Mouse (Mus musculus): ENCODE measurements around the gene Txnrd1. TPM values are rescaled to one million over a fixed set of nuclear protein-coding genes. Genes with fewer than 3 reads are reported as not detected.

Gene Txnrd1
- polyA plus RNA-seq (2015; fragmentation: Nextera tagmentation; extraction: Ambion mirVana), result 44.1 and 46.1 TPM in 2 replicates

DNA sequence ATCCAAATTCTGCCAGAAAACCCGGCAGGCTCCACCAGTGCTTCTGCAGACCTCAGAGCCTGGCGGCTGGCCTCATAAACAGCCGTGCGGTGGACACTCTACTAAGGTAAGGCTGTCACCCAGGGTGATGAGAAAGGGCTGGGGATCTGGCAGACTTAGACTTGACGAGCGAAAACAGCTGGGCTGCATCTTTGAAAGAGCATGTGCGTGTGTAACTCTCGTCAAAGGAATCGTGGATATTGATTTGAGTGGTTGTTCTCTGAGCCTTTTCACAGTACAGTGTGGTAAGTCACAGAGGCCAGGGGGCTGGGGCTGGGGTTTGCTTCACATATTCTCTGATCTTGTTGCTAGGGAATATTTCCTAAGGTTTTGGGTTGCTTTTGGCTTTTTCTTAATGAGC lies at the start of gene Txnrd1:
Gene Txnrd1 (plus strand): TSS at position 26 of the 400 bp plus-strand sequence.
- ATAC-seq (ENCODE audit: low read depth), result no peak
- no peaks in the 10 kb centered on the region for H3K9me3 ChIP-seq (replicated peaks; ENCODE audit: control insufficient read depth, low read length)
- WGBS (ENCODE audit: insufficient replicate concordance), result 64% methylated on average over 9 of the region's 9 CpGs
- H3K9ac ChIP-seq (ENCODE audit: low read depth, low read length), result no peak within 1 kb of the TSS
- no peaks in the 10 kb centered on the region for H3K36me3 ChIP-seq (ENCODE audit: control insufficient read depth, insufficient read depth)
- no peak within 1 kb of the TSS for H3K4me3 ChIP-seq (ENCODE audit: low read depth, low read length)
- no peaks in the 10 kb centered on the region for H3K27me3 ChIP-seq (ENCODE audit: control insufficient read depth, insufficient read depth, low read depth, low read length)
- H3K4me1 ChIP-seq (ENCODE audit: control insufficient read depth, low read depth, low read length), result no peaks in the 10 kb centered on the region
- no peak within 1 kb of the TSS for H3K4me2 ChIP-seq (ENCODE audit: low read depth, low read length)
- H3K27ac ChIP-seq (ENCODE audit: low read length), result no peak within 1 kb of the TSS

DNA sequence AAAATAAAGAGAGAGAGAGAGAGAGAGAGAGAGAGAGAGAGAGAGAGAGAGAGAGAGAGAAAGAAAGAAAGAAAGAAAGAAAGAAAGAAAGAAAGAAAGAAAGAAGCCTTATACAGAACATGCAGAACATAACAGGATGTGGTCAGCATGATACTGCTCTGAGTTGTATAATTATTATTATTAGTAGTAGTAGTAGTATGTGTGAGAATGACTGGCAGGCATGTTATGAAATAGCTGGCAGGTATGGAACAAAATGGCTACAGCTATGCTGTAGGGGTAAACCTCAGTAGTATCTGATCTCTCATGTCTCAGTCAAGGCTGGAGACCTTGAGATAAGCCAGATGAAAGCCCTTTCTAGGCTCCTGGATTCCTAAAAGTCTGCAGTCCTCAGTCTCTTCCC lies 44.6 kb upstream of the Txnrd1 start:
- no peak overlapping the region for H3K27ac ChIP-seq (ENCODE audit: low read length)

DNA sequence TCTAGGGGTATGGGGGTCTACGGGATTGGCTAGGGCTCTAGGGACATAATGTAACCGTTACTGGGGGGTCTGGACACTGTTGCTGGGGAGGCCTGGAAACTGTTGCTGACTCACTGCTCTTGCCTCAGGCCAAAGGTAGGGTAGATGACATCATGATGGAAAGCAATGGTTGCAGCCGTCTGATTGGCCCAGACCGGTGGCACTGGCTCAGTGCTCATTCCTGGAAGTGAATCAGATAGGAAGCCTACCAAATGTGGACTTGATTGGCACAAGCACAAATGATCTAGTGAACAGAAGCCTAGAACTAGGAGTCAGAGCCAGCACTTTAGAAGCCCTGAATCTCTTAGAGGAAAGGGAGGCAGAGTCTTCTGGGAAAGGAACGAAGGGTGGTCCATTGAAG lies 43.2 kb upstream of the Txnrd1 start:
- Histone ChIP-seq H3K4me1 (ENCODE audit: control insufficient read depth, low read depth, low read length) (peaks cover 5% of the 10 kb centered on the region), H3K36me3 (ENCODE audit: control insufficient read depth, insufficient read depth) (no peaks in the 10 kb centered on the region), H3K9ac (ENCODE audit: low read depth, low read length) (no peak overlapping the region), H3K4me2 (ENCODE audit: low read depth, low read length) (no peak overlapping the region), H3K27me3 (ENCODE audit: control insufficient read depth, insufficient read depth, low read depth, low read length) (no peaks in the 10 kb centered on the region), H3K27ac (ENCODE audit: low read length) (no peak overlapping the region), H3K4me3 (ENCODE audit: low read depth, low read length) (no peak overlapping the region), H3K9me3 (replicated peaks; ENCODE audit: control insufficient read depth, low read length) (no peaks in the 10 kb centered on the region)
- no peak for ATAC-seq (ENCODE audit: low read depth)
- WGBS (ENCODE audit: insufficient replicate concordance), result 69% methylated on average over 5 of the region's 5 CpGs

More for the DNA sequence above, 44.6 kb upstream of the Txnrd1 start:
- no peak for ATAC-seq (ENCODE audit: low read depth)
- H3K36me3 ChIP-seq (ENCODE audit: control insufficient read depth, insufficient read depth), result no peaks in the 10 kb centered on the region
- H3K9ac ChIP-seq (ENCODE audit: low read depth, low read length), result no peak overlapping the region
- no peak overlapping the region for H3K4me3 ChIP-seq (ENCODE audit: low read depth, low read length)
- no peaks in the 10 kb centered on the region for H3K9me3 ChIP-seq (replicated peaks; ENCODE audit: control insufficient read depth, low read length)
- H3K27me3 ChIP-seq (ENCODE audit: control insufficient read depth, insufficient read depth, low read depth, low read length), result no peaks in the 10 kb centered on the region
- H3K4me2 ChIP-seq (ENCODE audit: low read depth, low read length), result no peak overlapping the region
- H3K4me1 ChIP-seq (ENCODE audit: control insufficient read depth, low read depth, low read length), result no peaks in the 10 kb centered on the region; the same call in 1 of the 2 replicates

DNA sequence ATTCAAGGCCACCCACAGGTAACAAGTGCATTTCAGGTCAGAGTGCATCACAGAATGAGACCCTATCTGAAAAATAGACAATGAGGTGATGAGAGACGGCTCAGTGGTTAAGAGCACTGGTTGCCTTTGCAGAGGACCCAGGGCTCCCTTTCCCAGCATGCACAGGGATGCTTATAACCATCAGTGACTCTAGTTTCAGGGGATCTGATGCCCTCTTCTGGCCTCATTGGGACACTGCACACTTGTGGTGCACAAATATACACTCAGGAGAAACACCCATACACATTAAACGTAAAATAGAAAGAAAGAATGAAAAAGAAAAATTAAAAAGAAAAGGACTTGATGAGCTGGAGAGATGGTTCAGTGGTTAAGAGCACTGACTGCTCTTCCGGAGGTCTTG lies 42.0 kb upstream of the Txnrd1 start:
- Histone ChIP-seq H3K4me1 (ENCODE audit: control insufficient read depth, low read depth, low read length) (peaks cover 10% of the 10 kb centered on the region), H3K27me3 (ENCODE audit: control insufficient read depth, insufficient read depth, low read depth, low read length) (0 out of 2 replicates have a peak, but pooled peaks cover 2% of the 10 kb centered on the region), H3K9me3 (replicated peaks; ENCODE audit: control insufficient read depth, low read length) (no peaks in the 10 kb centered on the region), H3K9ac (ENCODE audit: low read depth, low read length) (no peak overlapping the region), H3K27ac (ENCODE audit: low read length) (no peak overlapping the region), H3K4me2 (ENCODE audit: low read depth, low read length) (no peak overlapping the region), H3K36me3 (ENCODE audit: control insufficient read depth, insufficient read depth) (no peaks in the 10 kb centered on the region), H3K4me3 (ENCODE audit: low read depth, low read length) (no peak overlapping the region)
- no peak for ATAC-seq (ENCODE audit: low read depth)
- WGBS (ENCODE audit: insufficient replicate concordance), result 75% methylated on average over 3 of the region's 3 CpGs

DNA sequence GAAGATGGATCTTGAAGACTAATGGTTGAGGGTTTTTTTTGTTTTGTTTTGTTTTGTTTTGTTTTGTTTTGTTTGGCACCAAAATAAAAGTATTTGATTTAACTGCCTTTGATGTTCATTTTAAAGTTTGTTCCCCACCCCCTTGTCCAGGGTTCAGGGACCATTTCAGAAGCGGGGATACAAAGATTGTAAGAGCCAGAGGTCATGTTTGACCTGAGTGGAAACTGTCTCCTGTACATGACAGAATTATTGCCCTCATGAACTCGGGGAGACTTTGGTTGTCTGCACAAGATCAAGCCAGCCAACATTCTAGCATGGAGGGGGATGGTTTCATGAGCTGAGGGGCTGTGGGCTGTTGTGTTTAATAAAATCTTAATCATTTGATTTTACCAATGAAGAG lies 41.4 kb upstream of the Txnrd1 start:
- H3K4me3 ChIP-seq (ENCODE audit: low read depth, low read length), result no peak overlapping the region

DNA sequence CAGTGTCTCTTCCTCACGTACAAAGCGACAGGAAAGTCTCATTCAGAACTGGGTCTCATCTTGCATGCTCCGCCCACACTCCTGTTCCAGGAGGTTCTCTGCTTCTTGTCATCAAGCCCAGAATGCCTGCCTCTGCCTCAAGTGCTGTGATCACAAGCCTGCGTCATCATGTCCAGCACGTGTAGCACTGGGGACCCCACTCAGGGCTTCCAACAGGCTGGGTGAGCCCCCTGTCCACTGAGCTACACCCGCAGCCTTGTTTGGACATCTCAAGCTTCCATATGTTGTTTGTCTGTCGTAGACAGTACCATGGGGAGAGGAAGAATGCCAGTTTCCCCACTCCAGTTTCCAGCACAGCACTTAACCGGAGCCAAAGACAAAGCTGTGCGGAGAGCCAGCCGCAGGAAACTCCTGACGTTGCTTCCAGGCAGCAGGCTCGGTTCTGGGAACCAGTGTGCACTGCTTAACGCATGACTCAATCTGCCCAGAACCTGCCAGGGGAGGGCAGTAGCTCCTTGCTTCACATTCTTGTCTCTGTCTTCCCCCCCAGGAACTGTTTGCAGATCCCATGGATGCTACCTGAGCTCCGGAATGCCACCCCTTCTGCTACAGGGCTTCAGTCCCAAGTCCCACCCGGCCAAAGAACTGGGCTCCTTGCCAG lies 38.5 kb upstream of the Txnrd1 start:
- Histone ChIP-seq H3K9ac (ENCODE audit: low read depth, low read length) (no peak overlapping the region), H3K4me1 (ENCODE audit: control insufficient read depth, low read depth, low read length) (peaks cover 14% of the 10 kb centered on the region), H3K36me3 (ENCODE audit: control insufficient read depth, insufficient read depth) (no peaks in the 10 kb centered on the region), H3K9me3 (replicated peaks; ENCODE audit: control insufficient read depth, low read length) (no peaks in the 10 kb centered on the region), H3K4me2 (ENCODE audit: low read depth, low read length) (peak overlapping the region; percentile 51), H3K27me3 (ENCODE audit: control insufficient read depth, insufficient read depth, low read depth, low read length) (0 out of 2 replicates have a peak, but pooled peaks cover 2% of the 10 kb centered on the region), H3K27ac (ENCODE audit: low read length) (no peak overlapping the region), H3K4me3 (ENCODE audit: low read depth, low read length) (peak overlapping the region; percentile 3; the same call in 1 of the 2 replicates)
- 18% methylated on average over 15 of the region's 15 CpGs for WGBS (ENCODE audit: insufficient replicate concordance)
- ATAC-seq (ENCODE audit: low read depth), result peak; percentile 40; the same call in 1 of the 2 replicates

More for the DNA sequence above, 41.4 kb upstream of the Txnrd1 start:
- Histone ChIP-seq H3K27ac (ENCODE audit: low read length) (peak overlapping the region; percentile 3; the same call in 1 of the 2 replicates), H3K27me3 (ENCODE audit: control insufficient read depth, insufficient read depth, low read depth, low read length) (0 out of 2 replicates have a peak, but pooled peaks cover 2% of the 10 kb centered on the region), H3K9ac (ENCODE audit: low read depth, low read length) (no peak overlapping the region), H3K4me2 (ENCODE audit: low read depth, low read length) (no peak overlapping the region), H3K4me1 (ENCODE audit: control insufficient read depth, low read depth, low read length) (peaks cover 14% of the 10 kb centered on the region), H3K9me3 (replicated peaks; ENCODE audit: control insufficient read depth, low read length) (no peaks in the 10 kb centered on the region), H3K36me3 (ENCODE audit: control insufficient read depth, insufficient read depth) (no peaks in the 10 kb centered on the region)
- WGBS (ENCODE audit: insufficient replicate concordance), result 41% methylated on average over 2 of the region's 2 CpGs
- peak; percentile 44; the same call in 1 of the 2 replicates for ATAC-seq (ENCODE audit: low read depth)

DNA sequence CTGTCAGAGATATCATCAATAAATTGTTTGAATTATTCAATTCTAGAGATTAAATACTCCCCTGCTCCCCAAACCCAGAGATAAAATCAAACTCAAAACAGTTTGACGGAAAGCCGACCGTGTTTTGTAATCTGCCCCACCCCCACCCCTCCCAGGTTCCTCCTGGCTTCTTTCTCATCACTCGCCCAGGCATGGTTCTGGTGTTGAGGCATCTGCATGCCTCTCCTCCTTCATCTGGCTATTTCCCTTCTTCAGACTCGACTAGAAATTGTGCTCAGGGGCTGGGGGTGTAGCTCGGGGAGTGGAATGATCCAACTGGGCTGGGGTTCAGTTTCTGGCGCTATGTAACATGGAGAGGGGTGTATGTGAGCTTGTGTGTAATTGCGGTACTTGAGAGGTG lies 38.0 kb upstream of the Txnrd1 start:
- Histone ChIP-seq H3K27ac (ENCODE audit: low read length) (no peak overlapping the region), H3K4me3 (ENCODE audit: low read depth, low read length) (no peak overlapping the region), H3K4me2 (ENCODE audit: low read depth, low read length) (peak overlapping the region; percentile 51), H3K9ac (ENCODE audit: low read depth, low read length) (no peak overlapping the region), H3K36me3 (ENCODE audit: control insufficient read depth, insufficient read depth) (no peaks in the 10 kb centered on the region), H3K27me3 (ENCODE audit: control insufficient read depth, insufficient read depth, low read depth, low read length) (0 out of 2 replicates have a peak, but pooled peaks cover 2% of the 10 kb centered on the region), H3K9me3 (replicated peaks; ENCODE audit: control insufficient read depth, low read length) (no peaks in the 10 kb centered on the region), H3K4me1 (ENCODE audit: control insufficient read depth, low read depth, low read length) (peaks cover 14% of the 10 kb centered on the region)
- no peak for ATAC-seq (ENCODE audit: low read depth)
- whole genome bisulfite sequencing (ENCODE audit: insufficient replicate concordance), result 25% methylated on average over 8 of the region's 8 CpGs

DNA sequence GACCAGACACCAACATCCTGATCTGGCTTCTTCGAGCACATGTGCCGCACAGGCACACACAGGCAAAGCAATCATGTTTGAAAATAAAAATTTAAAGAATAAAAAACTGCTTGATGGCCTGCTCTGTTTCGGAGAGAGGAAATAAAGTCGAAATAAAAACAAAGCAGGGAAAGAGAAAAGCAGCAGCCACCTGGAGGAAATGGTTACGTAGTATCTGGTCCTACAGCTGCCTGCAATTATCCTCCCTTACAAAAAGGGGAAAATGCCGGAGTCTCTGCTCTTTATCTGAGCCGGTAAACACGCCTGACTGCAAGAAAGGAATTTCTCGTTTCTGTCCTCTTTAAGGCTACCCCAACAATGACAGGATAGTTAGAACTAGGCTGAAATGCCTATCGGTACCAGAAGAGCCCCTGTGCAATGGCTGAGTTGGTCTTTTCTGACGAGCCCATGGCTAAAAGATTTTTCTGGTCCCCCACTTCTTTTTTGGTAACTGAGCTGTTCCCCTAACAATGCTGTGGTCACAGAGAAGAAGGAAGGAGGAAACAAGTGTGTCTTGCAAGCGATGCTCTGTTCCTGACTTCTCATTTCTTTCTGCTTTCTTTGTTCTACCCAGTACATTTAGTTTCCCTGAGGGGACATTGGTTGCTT lies 37.2 kb upstream of the Txnrd1 start:
- 20% methylated on average over 12 of the region's 12 CpGs for WGBS (ENCODE audit: insufficient replicate concordance)
- ATAC-seq (ENCODE audit: low read depth), result no peak

DNA sequence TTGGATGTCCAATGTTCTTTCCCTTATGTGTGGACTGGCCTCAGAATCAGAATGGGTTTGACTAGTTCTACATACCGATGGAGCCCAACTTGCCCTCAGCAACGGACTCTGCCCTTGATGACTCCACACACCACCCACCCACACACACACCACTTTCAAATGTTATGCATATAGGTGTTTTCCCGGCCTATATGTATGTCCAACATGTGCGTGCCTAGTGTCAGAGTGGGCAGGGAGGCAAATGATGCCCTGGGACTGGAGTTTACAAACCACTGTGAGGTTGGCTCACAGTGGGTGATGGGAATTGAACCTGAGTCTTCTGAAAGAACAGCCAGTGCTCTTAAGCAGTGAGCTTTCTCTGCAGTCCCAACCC lies 36.6 kb upstream of the Txnrd1 start:
- peak; percentile 43 for ATAC-seq (ENCODE audit: low read depth)
- Histone ChIP-seq H3K27me3 (ENCODE audit: control insufficient read depth, insufficient read depth, low read depth, low read length) (0 out of 2 replicates have a peak, but pooled peaks cover 2% of the 10 kb centered on the region), H3K36me3 (ENCODE audit: control insufficient read depth, insufficient read depth) (no peaks in the 10 kb centered on the region), H3K9me3 (replicated peaks; ENCODE audit: control insufficient read depth, low read length) (no peaks in the 10 kb centered on the region), H3K4me1 (ENCODE audit: control insufficient read depth, low read depth, low read length) (peaks cover 14% of the 10 kb centered on the region), H3K27ac (ENCODE audit: low read length) (no peak overlapping the region), H3K4me3 (ENCODE audit: low read depth, low read length) (no peak overlapping the region), H3K4me2 (ENCODE audit: low read depth, low read length) (no peak overlapping the region), H3K9ac (ENCODE audit: low read depth, low read length) (no peak overlapping the region)
- WGBS (ENCODE audit: insufficient replicate concordance), result 38% methylated on average over 4 of the region's 4 CpGs

More for the DNA sequence above, 37.2 kb upstream of the Txnrd1 start:
- no peak overlapping the region for H3K27ac ChIP-seq (ENCODE audit: low read length)
- peak overlapping the region; percentile 32; the same call in 1 of the 2 replicates for H3K4me2 ChIP-seq (ENCODE audit: low read depth, low read length)
- 0 out of 2 replicates have a peak, but pooled peaks cover 2% of the 10 kb centered on the region for H3K27me3 ChIP-seq (ENCODE audit: control insufficient read depth, insufficient read depth, low read depth, low read length)
- H3K4me1 ChIP-seq (ENCODE audit: control insufficient read depth, low read depth, low read length), result peaks cover 14% of the 10 kb centered on the region
- H3K9ac ChIP-seq (ENCODE audit: low read depth, low read length), result no peak overlapping the region; the same call in 1 of the 2 replicates
- H3K9me3 ChIP-seq (replicated peaks; ENCODE audit: control insufficient read depth, low read length), result no peaks in the 10 kb centered on the region
- H3K4me3 ChIP-seq (ENCODE audit: low read depth, low read length), result no peak overlapping the region
- no peaks in the 10 kb centered on the region for H3K36me3 ChIP-seq (ENCODE audit: control insufficient read depth, insufficient read depth)

Measured in liver, embryonic 16.5 days (tissue).